Mouse (Mus musculus) embryonic facial prominence, embryonic 12.5 days (tissue): Measurements from ENCODE around the gene Tex48. TPM values are rescaled to one million over a fixed set of nuclear protein-coding genes. Genes with fewer than 3 reads are reported as not detected.

Experiments used
- ATAC-seq: fragments of 200-750 bp; cut with Nextera tagmentation; 2 replicates; pipeline ENCODE4 v1.8.0; 2017; ENCODE audit not compliant: insufficient number of reproducible peaks, insufficient read depth, low FRiP score, low TSS enrichment
- H3K27ac ChIP-seq: fragments of 300-500 bp; sonication (generic); 2 replicates; pipeline ENCODE4 v1.5.1; 2016; ENCODE audit warnings: mild to moderate bottlenecking
- H3K27me3 ChIP-seq: fragments of 300-500 bp; sonication (generic); 2 replicates; pipeline ENCODE4 v1.6.1; 2016; ENCODE audit warnings: mild to moderate bottlenecking, moderate library complexity
- H3K36me3 ChIP-seq: fragments of 300-500 bp; sonication (generic); 2 replicates; pipeline ENCODE4 v1.6.1; 2016; ENCODE audit warnings: mild to moderate bottlenecking
- H3K4me1 ChIP-seq: fragments of 300-500 bp; sonication (generic); 2 replicates; pipeline ENCODE4 v1.6.1; 2016
- H3K4me2 ChIP-seq: fragments of 300-500 bp; sonication (generic); replicated peaks from 2 replicates; pipeline ENCODE4 v1.6.1; 2016; ENCODE audit warnings: mild to moderate bottlenecking, moderate library complexity
- H3K4me3 ChIP-seq: fragments of 300-500 bp; sonication (generic); 2 replicates; pipeline ENCODE4 v1.5.1; 2016; ENCODE audit warnings: mild to moderate bottlenecking
- H3K9ac ChIP-seq: fragments of 300-500 bp; sonication (generic); 2 replicates; pipeline ENCODE4 v1.6.1; 2016; ENCODE audit warnings: mild to moderate bottlenecking, moderate library complexity
- H3K9me3 ChIP-seq: fragments of 300-500 bp; sonication (generic); 2 replicates; pipeline ENCODE4 v1.6.1; 2016; ENCODE audit warnings: mild to moderate bottlenecking, moderate library complexity
- WGBS: fragments of 180-500 bp; shearing (Covaris S2); methylation state at CpG from one replicate; pipeline ENCODE4 v1.1.7; 2016; 5-methylcytosine and 5-hydroxymethylcytosine counted together
- polyA plus RNA-seq: library from polyadenylated mRNA; unstranded; fragments of >200 nt; fragmentation: Nextera tagmentation; extraction: Ambion mirVana; gene quantifications from 2 replicates; pipeline ENCODE4 v1.2.1, GENCODE M21; 2016

Gene Tex48
- polyA plus RNA-seq, 1 experiment from 2014 or later: not detected

GRCm38 (mm10) chr4:63633181-63633580, 11.0 kb upstream of the Tex48 start:
- no peak for ATAC-seq
- Histone ChIP-seq H3K9ac (no peak overlapping the region), H3K9me3 (no peaks in the 10 kb centered on the region), H3K4me1 (no peaks in the 10 kb centered on the region), H3K4me3 (no peak overlapping the region), H3K4me2 (no peak overlapping the region), H3K36me3 (no peaks in the 10 kb centered on the region), H3K27ac (no peak overlapping the region), H3K27me3 (no peaks in the 10 kb centered on the region)
- 89% methylated on average over 2 of the region's 2 CpGs for WGBS

GRCm38 (mm10) chr4:63627111-63627510, 4.9 kb upstream of the Tex48 start:
- 84% methylated on average over 8 of the region's 8 CpGs for WGBS
- Histone ChIP-seq H3K9me3 (no peaks in the 10 kb centered on the region), H3K4me3 (no peak overlapping the region), H3K36me3 (no peaks in the 10 kb centered on the region), H3K27ac (no peak overlapping the region), H3K27me3 (no peaks in the 10 kb centered on the region), H3K4me2 (no peak overlapping the region), H3K4me1 (no peaks in the 10 kb centered on the region), H3K9ac (no peak overlapping the region)
- ATAC-seq: no peak

- Histone ChIP-seq H3K4me3 (no peak overlapping the region), H3K9ac (no peak overlapping the region), H3K27ac (no peak overlapping the region), H3K9me3 (no peaks in the 10 kb centered on the region), H3K27me3 (no peaks in the 10 kb centered on the region), H3K4me1 (no peaks in the 10 kb centered on the region), H3K4me2 (no peak overlapping the region), H3K36me3 (no peaks in the 10 kb centered on the region)
- 59% methylated on average over 3 of the region's 3 CpGs for WGBS
- no peak for ATAC-seq
These were observed 3.4 kb upstream of the Tex48 start for GRCm38 (mm10) chr4:63625563-63626080.

- Histone ChIP-seq H3K9ac (no peak overlapping the region), H3K27ac (no peak overlapping the region), H3K36me3 (no peaks in the 10 kb centered on the region), H3K4me2 (no peak overlapping the region), H3K4me3 (no peak overlapping the region), H3K9me3 (no peaks in the 10 kb centered on the region), H3K4me1 (no peaks in the 10 kb centered on the region), H3K27me3 (no peaks in the 10 kb centered on the region)
- ATAC-seq: no peak
- 90% methylated on average over 2 of the region's 2 CpGs for WGBS
These were observed 367 bp downstream of the Tex48 start for GRCm38 (mm10) chr4:63621861-63622260.

GRCm38 (mm10) chr4:63608391-63608790, 13.8 kb downstream of the Tex48 start:
- H3K4me3 ChIP-seq: no peak overlapping the region
- H3K9ac ChIP-seq: no peak overlapping the region
- ATAC-seq: no peak
- no peak overlapping the region for H3K4me2 ChIP-seq
- no peak overlapping the region for H3K27ac ChIP-seq
- no peaks in the 10 kb centered on the region for H3K36me3 ChIP-seq
- WGBS: 76% methylated on average over 7 of the region's 7 CpGs
- no peaks in the 10 kb centered on the region for H3K27me3 ChIP-seq
- no peaks in the 10 kb centered on the region for H3K4me1 ChIP-seq
- H3K9me3 ChIP-seq: no peaks in the 10 kb centered on the region

- ATAC-seq: no peak
- H3K4me1 ChIP-seq: no peaks in the 10 kb centered on the region
- no peak overlapping the region for H3K9ac ChIP-seq
- H3K27me3 ChIP-seq: no peaks in the 10 kb centered on the region
- no peaks in the 10 kb centered on the region for H3K36me3 ChIP-seq
- H3K4me3 ChIP-seq: no peak overlapping the region
- no peaks in the 10 kb centered on the region for H3K9me3 ChIP-seq
- WGBS: 55% methylated on average over 1 of the region's 1 CpGs
- no peak overlapping the region for H3K4me2 ChIP-seq
- no peak overlapping the region for H3K27ac ChIP-seq
These were observed 16.3 kb downstream of the Tex48 start for GRCm38 (mm10) chr4:63605968-63606367.

- Histone ChIP-seq H3K9me3 (no peaks in the 10 kb centered on the region), H3K9ac (no peak overlapping the region), H3K27ac (no peak overlapping the region), H3K4me2 (no peak overlapping the region), H3K36me3 (no peaks in the 10 kb centered on the region), H3K4me3 (no peak overlapping the region), H3K4me1 (no peaks in the 10 kb centered on the region), H3K27me3 (no peaks in the 10 kb centered on the region)
- ATAC-seq: no peak
- whole genome bisulfite sequencing: 93% methylated on average over 3 of the region's 3 CpGs
These were observed 16.7 kb downstream of the Tex48 start for GRCm38 (mm10) chr4:63605545-63605944.

- WGBS: 63% methylated on average over 3 of the region's 3 CpGs
These were observed 17.3 kb downstream of the Tex48 start, which contains the start of gene Gm11213 for GRCm38 (mm10) chr4:63604945-63605344. Gene Gm11213, minus strand, starts transcription at chr4:63605261.

GRCm38 (mm10) chr4:63601263-63601662, 21.0 kb downstream of the Tex48 start:
- no peak overlapping the region for H3K27ac ChIP-seq
- H3K4me1 ChIP-seq: no peaks in the 10 kb centered on the region
- no peak overlapping the region for H3K4me3 ChIP-seq
- no peak overlapping the region for H3K4me2 ChIP-seq
- ATAC-seq: no peak
- no peaks in the 10 kb centered on the region for H3K27me3 ChIP-seq
- no peaks in the 10 kb centered on the region for H3K9me3 ChIP-seq
- H3K9ac ChIP-seq: no peak overlapping the region
- no peaks in the 10 kb centered on the region for H3K36me3 ChIP-seq

More at GRCm38 (mm10) chr4:63604945-63605344, 17.3 kb downstream of the Tex48 start, which contains the start of gene Gm11213:
- no peaks in the 10 kb centered on the region for H3K36me3 ChIP-seq
- H3K4me1 ChIP-seq: no peaks in the 10 kb centered on the region
- no peak within 1 kb of the TSS for H3K9ac ChIP-seq
- no peak within 1 kb of the TSS for H3K4me3 ChIP-seq
- no peaks in the 10 kb centered on the region for H3K27me3 ChIP-seq
- no peaks in the 10 kb centered on the region for H3K9me3 ChIP-seq
- no peak for ATAC-seq
- H3K4me2 ChIP-seq: no peak within 1 kb of the TSS
- H3K27ac ChIP-seq: no peak within 1 kb of the TSS

- WGBS: 90% methylated on average over 6 of the region's 6 CpGs
- H3K36me3 ChIP-seq: no peaks in the 10 kb centered on the region
- no peaks in the 10 kb centered on the region for H3K9me3 ChIP-seq
- H3K9ac ChIP-seq: no peak overlapping the region
- no peaks in the 10 kb centered on the region for H3K27me3 ChIP-seq
- no peaks in the 10 kb centered on the region for H3K4me1 ChIP-seq
- no peak overlapping the region for H3K4me3 ChIP-seq
- H3K4me2 ChIP-seq: no peak overlapping the region
- H3K27ac ChIP-seq: no peak overlapping the region
- ATAC-seq: no peak
These were observed 21.4 kb downstream of the Tex48 start for GRCm38 (mm10) chr4:63600786-63601185.

- H3K9ac ChIP-seq: no peak overlapping the region
- no peak for ATAC-seq
- no peaks in the 10 kb centered on the region for H3K9me3 ChIP-seq
- 94% methylated on average over 4 of the region's 4 CpGs for WGBS
- H3K4me3 ChIP-seq: no peak overlapping the region
- H3K27ac ChIP-seq: no peak overlapping the region
- no peaks in the 10 kb centered on the region for H3K27me3 ChIP-seq
- no peaks in the 10 kb centered on the region for H3K36me3 ChIP-seq
- no peak overlapping the region for H3K4me2 ChIP-seq
- H3K4me1 ChIP-seq: no peaks in the 10 kb centered on the region
These were observed 26.2 kb downstream of the Tex48 start for GRCm38 (mm10) chr4:63596010-63596409.

GRCm38 (mm10) chr4:63595259-63595658, 27.0 kb downstream of the Tex48 start:
- no peaks in the 10 kb centered on the region for H3K4me1 ChIP-seq
- no peaks in the 10 kb centered on the region for H3K27me3 ChIP-seq
- no peak overlapping the region for H3K9ac ChIP-seq
- H3K9me3 ChIP-seq: no peaks in the 10 kb centered on the region
- no peak overlapping the region for H3K4me3 ChIP-seq
- 69% methylated on average over 10 of the region's 10 CpGs for WGBS
- no peak overlapping the region for H3K4me2 ChIP-seq
- no peak overlapping the region for H3K27ac ChIP-seq
- no peak for ATAC-seq
- no peaks in the 10 kb centered on the region for H3K36me3 ChIP-seq
